Mouse (Mus musculus) G1E (cell line): ENCODE results near the gene 1700016H13Rik.

Source experiments
- CTCF ChIP-seq: IDR thresholded peaks from 2 replicates; pipeline ENCODE4 v1.5.1; 2012; ENCODE audit warnings: low read depth, low read length, inconsistent platforms, mixed read lengths
- GATA1 ChIP-seq: IDR thresholded peaks from 2 replicates; pipeline ENCODE4 v1.6.1; 2012; ENCODE audit warnings: borderline replicate concordance, low read length, inconsistent platforms, mixed read lengths

DNA sequence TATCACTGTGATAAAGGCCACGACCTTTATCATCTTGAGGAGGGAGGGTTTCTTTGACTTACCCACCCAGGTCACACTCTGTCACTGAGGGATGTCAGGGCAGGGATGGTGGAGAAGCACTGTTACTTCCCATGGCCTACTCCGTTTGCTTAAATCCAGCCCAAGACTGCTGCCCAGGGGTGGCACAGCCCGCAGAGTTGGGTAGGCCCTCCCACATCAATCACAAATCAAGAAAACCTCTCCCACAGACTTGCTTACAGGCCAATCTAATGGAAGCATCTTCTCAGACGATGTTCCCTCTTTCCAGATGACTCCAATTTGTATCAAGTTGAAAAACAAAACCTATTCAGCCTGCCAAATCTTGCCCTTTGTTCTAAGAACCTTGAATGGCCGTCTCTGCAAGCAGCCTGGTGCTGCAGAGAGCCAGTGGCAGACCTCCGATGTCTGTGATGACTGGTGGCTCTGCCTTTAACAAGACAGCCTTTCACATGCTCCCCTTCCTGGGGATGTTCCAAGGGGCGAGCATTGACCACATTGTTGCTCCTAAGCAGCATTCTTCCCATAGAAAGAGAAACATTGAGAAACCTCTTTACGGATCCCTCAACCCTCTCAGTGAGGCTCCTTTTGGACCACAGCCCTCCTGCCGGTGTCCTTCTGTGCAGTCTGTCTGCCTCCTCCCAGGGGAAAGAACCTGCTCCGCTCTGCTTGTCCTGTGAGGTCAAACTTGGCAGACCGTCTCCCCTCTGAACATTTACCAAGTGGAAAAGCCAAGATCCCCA lies 52.5 kb downstream of the 1700016H13Rik start:
- TF ChIP-seq CTCF (no peak), GATA1 (no peak)
